Mouse (Mus musculus) heart, adult 2 months (tissue): ENCODE results near the gene 1700092M07Rik. TPM values are rescaled to one million over a fixed set of nuclear protein-coding genes. Genes with fewer than 3 reads are reported as not detected.

ENCODE experiments used
- DNase-seq, 2 experiments: peaks; one replicate each; pipeline ENCODE4 v3.0.0; 2021
- H3K27ac ChIP-seq: fragments of 200-600 bp; 2 replicates; pipeline ENCODE4 v1.8.1; 2022
- H3K27me3 ChIP-seq: fragments of 200-500 bp; 2 replicates; pipeline ENCODE4 v1.6.1; 2012; ENCODE audit warnings: mild to moderate bottlenecking, low read length, inconsistent platforms, mixed read lengths; ENCODE audit not compliant: control insufficient read depth, insufficient read depth
- H3K36me3 ChIP-seq: fragments of 200-500 bp; 2 replicates; pipeline ENCODE4 v1.6.1; 2012; ENCODE audit warnings: low read length, inconsistent platforms; ENCODE audit not compliant: control insufficient read depth, insufficient read depth
- H3K4me1 ChIP-seq: fragments of 200-500 bp; 2 replicates; pipeline ENCODE4 v1.6.1; 2011; ENCODE audit warnings: low read length; ENCODE audit not compliant: control insufficient read depth, insufficient read depth
- H3K4me3 ChIP-seq: fragments of 200-600 bp; 2 replicates; pipeline ENCODE4 v1.8.1; 2022
- H3K79me2 ChIP-seq: fragments of 200-500 bp; replicated peaks from 2 replicates; pipeline ENCODE4 v1.6.1; 2012; ENCODE audit warnings: mild to moderate bottlenecking, inconsistent platforms, low read length, moderate library complexity, mixed read lengths; ENCODE audit not compliant: control insufficient read depth, insufficient read depth
- H3K9ac ChIP-seq: fragments of 200-500 bp; 2 replicates; pipeline ENCODE4 v1.6.1; 2012; ENCODE audit warnings: low read depth, mild to moderate bottlenecking, control low read depth, inconsistent platforms, low read length, mixed read lengths
- CTCF ChIP-seq: fragments of 200-600 bp; IDR thresholded peaks from 2 replicates; pipeline ENCODE4 v1.8.1; 2022; ENCODE audit warnings: antibody characterized with exemption, mild to moderate bottlenecking, moderate library complexity
- EP300 ChIP-seq: fragments of 200-500 bp; IDR thresholded peaks from 2 replicates; pipeline ENCODE4 v1.6.1; 2011; ENCODE audit warnings: low read depth, low read length, control low read depth; ENCODE audit not compliant: insufficient read depth
- POLR2A ChIP-seq: fragments of 200-500 bp; IDR thresholded peaks from 2 replicates; pipeline ENCODE4 v1.6.1; 2011; ENCODE audit warnings: mild to moderate bottlenecking, low read depth, low read length, control low read depth; ENCODE audit not compliant: insufficient read depth
- WGBS: fragments of 180-500 bp; shearing (Covaris S2); methylation state at CpG from one replicate; pipeline ENCODE4 v1.1.7; 2018; 5-methylcytosine and 5-hydroxymethylcytosine counted together
- intact Hi-C: fragments of 180-260 bp; cut with DNase I; formaldehyde crosslinking; loops from one replicate; pipeline ENCODE4 v1.15.1; 2025
- polyA plus RNA-seq: library from polyadenylated mRNA; depleted of rRNA; stranded (reverse); fragments of >200 nt; gene quantifications from 2 replicates; pipeline ENCODE4 v1.2.3, GENCODE M21; 2012
- total RNA-seq, 2 experiments: library from RNA; stranded (reverse); gene quantifications; 2 replicates each; pipeline ENCODE4 v1.2.3; 2021

Gene 1700092M07Rik
- total and polyA plus RNA-seq, 3 experiments: 0.57 to 0.62 TPM; not detected in 1

- TF ChIP-seq CTCF (no peak), EP300 (no peak), POLR2A (no peak)
Observed at GRCm38 (mm10) chr19:8742176-8742575, 1.7 kb downstream of the 1700092M07Rik start.

GRCm38 (mm10) chr19:8745382-8745781 is 4.9 kb downstream of the 1700092M07Rik start:
- H3K36me3 ChIP-seq: peaks cover 28% of the 10 kb centered on the region
- WGBS: 94% methylated on average over 1 of the region's 1 CpGs
- TF ChIP-seq POLR2A (no peak), CTCF (no peak), EP300 (no peak)
- DNase-seq: no peak
- H3K27ac ChIP-seq: no peak overlapping the region
- peaks cover 3% of the 10 kb centered on the region for H3K79me2 ChIP-seq
- no peak overlapping the region for H3K4me3 ChIP-seq
- peaks cover 5% of the 10 kb centered on the region for H3K4me1 ChIP-seq
- intact Hi-C loops: no loop called here
- no peak overlapping the region for H3K9ac ChIP-seq
- H3K27me3 ChIP-seq: no peaks in the 10 kb centered on the region

More at GRCm38 (mm10) chr19:8742176-8742575, 1.7 kb downstream of the 1700092M07Rik start:
- whole genome bisulfite sequencing: 6% methylated on average over 14 of the region's 14 CpGs
- Histone ChIP-seq H3K27me3 (no peaks in the 10 kb centered on the region), H3K4me3 (peak overlapping the region; percentile 99), H3K36me3 (peaks cover 22% of the 10 kb centered on the region), H3K9ac (peak overlapping the region; percentile 74), H3K4me1 (peaks cover 5% of the 10 kb centered on the region), H3K79me2 (peaks cover 3% of the 10 kb centered on the region), H3K27ac (peak overlapping the region; percentile 97)
- intact Hi-C loops: loop anchor here (5.0 kb wide), 1 partner anchor 75 kb away; the partner anchor contains the start of gene Ttc9c
- no peak for DNase-seq

- intact Hi-C loops: no loop called here
- Histone ChIP-seq H3K79me2 (peaks cover 3% of the 10 kb centered on the region), H3K4me1 (peaks cover 3% of the 10 kb centered on the region), H3K36me3 (peaks cover 30% of the 10 kb centered on the region), H3K4me3 (no peak overlapping the region), H3K27ac (no peak overlapping the region), H3K27me3 (no peaks in the 10 kb centered on the region), H3K9ac (no peak overlapping the region)
- TF ChIP-seq POLR2A: no peak
- TF ChIP-seq EP300: no peak
- TF ChIP-seq CTCF: peak; percentile 58
- WGBS: 83% methylated on average over 2 of the region's 2 CpGs
- no peak for DNase-seq
Observed at GRCm38 (mm10) chr19:8747368-8747767, 6.8 kb downstream of the 1700092M07Rik start.

GRCm38 (mm10) chr19:8755652-8756051 is 15.1 kb downstream of the 1700092M07Rik start:
- peaks cover 4% of the 10 kb centered on the region for H3K4me1 ChIP-seq

DNA sequence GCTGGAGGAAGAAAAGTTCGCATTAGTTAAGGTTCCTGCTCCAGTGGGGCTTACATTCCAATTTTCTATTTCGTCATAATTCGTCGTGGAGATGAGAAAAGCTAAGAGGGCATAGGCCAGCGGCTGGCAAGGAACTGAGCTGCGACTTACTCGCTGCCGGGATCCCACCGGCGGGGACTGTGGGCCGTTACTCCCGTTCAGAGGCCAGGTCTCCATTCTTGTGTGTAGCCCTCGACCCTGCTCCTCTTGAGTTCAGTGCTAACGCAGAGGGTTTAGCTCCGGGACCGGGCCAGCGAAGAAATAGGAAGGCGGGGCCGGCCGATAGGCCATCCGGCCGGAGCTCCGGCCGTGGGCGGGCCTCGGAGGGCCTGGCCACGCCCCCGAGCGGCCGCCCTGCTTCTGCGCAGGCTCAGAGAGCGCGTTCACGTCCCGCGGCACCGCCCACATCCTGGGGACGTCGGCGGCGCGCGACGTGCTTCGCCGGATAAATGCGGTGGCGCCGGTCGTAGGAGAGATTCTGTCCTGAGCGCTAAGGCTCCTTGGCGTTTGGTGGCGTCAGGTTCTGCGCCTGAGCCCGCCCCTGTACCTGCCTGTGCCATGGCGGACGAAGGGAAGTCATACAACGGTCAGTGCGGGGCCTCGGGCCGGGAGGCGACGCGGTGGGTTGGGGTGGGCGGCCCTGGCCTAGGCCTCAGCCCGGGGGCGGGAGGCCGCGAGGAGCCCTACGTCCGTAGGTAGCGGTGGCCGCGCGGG is 16.3 kb downstream of the 1700092M07Rik start, which contains the start of gene Nxf1:
Nxf1 (plus strand) TSS at position 439 of the 753 bp plus-strand sequence.
- WGBS: under 1% methylated on average over 75 of the region's 75 CpGs
- peaks cover 8% of the 10 kb centered on the region for H3K36me3 ChIP-seq
- intact Hi-C loops: loop anchor here (1.0 to 5.0 kb wide), 3 partner anchors 16 to 60 kb away; partner anchors contain the start of genes Stx5a, Tmem179b and Ttc9c
- no peaks in the 10 kb centered on the region for H3K27me3 ChIP-seq
- DNase-seq: peak; percentile 95
- peak within 1 kb of the TSS; percentile 99 for H3K9ac ChIP-seq
- TF ChIP-seq POLR2A (peak; percentile 91), CTCF (no peak)
- H3K4me1 ChIP-seq: peaks cover 4% of the 10 kb centered on the region
- peaks cover 7% of the 10 kb centered on the region for H3K79me2 ChIP-seq
- H3K4me3 ChIP-seq: peak within 1 kb of the TSS; percentile 55
- H3K27ac ChIP-seq: peak within 1 kb of the TSS; percentile 90

More at GRCm38 (mm10) chr19:8755652-8756051, 15.1 kb downstream of the 1700092M07Rik start:
- WGBS: 47% methylated on average over 3 of the region's 3 CpGs
- H3K9ac ChIP-seq: no peak overlapping the region
- peaks cover 7% of the 10 kb centered on the region for H3K79me2 ChIP-seq
- no peak overlapping the region for H3K4me3 ChIP-seq
- H3K27ac ChIP-seq: no peak overlapping the region
- H3K27me3 ChIP-seq: no peaks in the 10 kb centered on the region
- no peak for DNase-seq
- intact Hi-C loops: loop anchor here (1.0 to 5.0 kb wide), 3 partner anchors 14 to 62 kb away; partner anchors contain the start of genes Stx5a, Tmem179b and Ttc9c
- peaks cover 10% of the 10 kb centered on the region for H3K36me3 ChIP-seq
- TF ChIP-seq CTCF (no peak), POLR2A (no peak), EP300 (no peak)

DNA sequence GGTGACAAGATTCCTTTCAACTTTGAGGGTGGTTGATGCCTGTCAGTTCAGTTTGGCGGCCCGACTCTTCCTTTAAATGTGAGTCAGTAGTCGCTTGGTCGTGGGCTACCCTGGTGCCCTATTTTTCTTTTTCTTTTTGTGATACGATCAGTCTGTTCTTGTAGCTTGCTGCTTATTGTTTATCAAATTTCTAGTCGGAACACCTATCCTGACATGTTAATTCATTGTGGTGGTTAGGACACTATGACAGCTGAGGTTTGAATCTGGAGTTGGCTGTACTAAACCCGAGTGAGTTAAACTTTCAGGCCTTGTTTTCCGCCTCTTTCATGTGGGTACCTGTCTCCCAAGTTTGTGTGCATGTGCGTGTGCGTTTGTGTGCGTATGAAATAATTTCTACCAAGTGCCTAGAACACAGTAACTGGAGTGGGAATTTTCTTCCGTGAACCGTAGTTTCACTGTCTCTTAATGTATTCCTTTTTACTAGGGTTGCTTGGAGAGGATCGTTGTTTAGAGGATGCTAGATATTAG is 17.0 kb downstream of the 1700092M07Rik start:
- whole genome bisulfite sequencing: 1% methylated on average over 14 of the region's 14 CpGs
- peak overlapping the region; percentile 55 for H3K4me3 ChIP-seq
- no peak for TF ChIP-seq POLR2A
- no peak for TF ChIP-seq CTCF
- TF ChIP-seq EP300: no peak
- peak overlapping the region; percentile 90 for H3K27ac ChIP-seq
- no peak for DNase-seq
- H3K79me2 ChIP-seq: peaks cover 7% of the 10 kb centered on the region
- peaks cover 8% of the 10 kb centered on the region for H3K36me3 ChIP-seq
- no peaks in the 10 kb centered on the region for H3K27me3 ChIP-seq
- intact Hi-C loops: loop anchor here (2.0 to 5.0 kb wide), 2 partner anchors 17 to 60 kb away; partner anchors contain the start of genes Tmem179b and Ttc9c
- peak overlapping the region; percentile 99 for H3K9ac ChIP-seq
- peaks cover 4% of the 10 kb centered on the region for H3K4me1 ChIP-seq
